Mouse (Mus musculus) C2C12 (cell line): ENCODE measurements around the gene Gucy2f.

Experiments
- CTCF ChIP-seq: IDR thresholded peaks from one replicate; pipeline ENCODE4 v1.5.1; 2011; ENCODE audit not compliant: control insufficient read depth, insufficient read depth, insufficient read length
- FOSL1 ChIP-seq: IDR thresholded peaks from one replicate; pipeline ENCODE4 v1.8.0; 2011; ENCODE audit warnings: mild to moderate bottlenecking, low read length; ENCODE audit not compliant: poor library complexity, insufficient read depth, severe bottlenecking
- MYOG ChIP-seq: IDR thresholded peaks from one replicate; pipeline ENCODE4 v1.6.1; 2011; ENCODE audit not compliant: control insufficient read depth, insufficient read length; ENCODE audit errors: extremely low read depth
- USF1 ChIP-seq: IDR thresholded peaks from one replicate; pipeline ENCODE4 v1.6.1; 2011; ENCODE audit warnings: low read depth, mild to moderate bottlenecking, control low read depth, moderate library complexity

GRCm38 (mm10) chrX:142190355-142190754, 6.4 kb downstream of the Gucy2f start:
- TF ChIP-seq MYOG (no peak), CTCF (no peak), FOSL1 (no peak), USF1 (no peak)
